Mouse (Mus musculus) central nervous system, embryonic 11.5 days (tissue): ENCODE measurements around the gene Cnr1. TPM values are rescaled to one million over a fixed set of nuclear protein-coding genes. Genes with fewer than 3 reads are reported as not detected.

Source experiments
- polyA plus RNA-seq: library from polyadenylated mRNA; depleted of rRNA; stranded (reverse); fragments of >200 nt; gene quantifications from 2 replicates; pipeline ENCODE4 v1.2.3, GENCODE M21; 2012; rRNA removed

Gene Cnr1
- polyA plus RNA-seq: 8.7 and 17.1 TPM in 2 replicates

DNA sequence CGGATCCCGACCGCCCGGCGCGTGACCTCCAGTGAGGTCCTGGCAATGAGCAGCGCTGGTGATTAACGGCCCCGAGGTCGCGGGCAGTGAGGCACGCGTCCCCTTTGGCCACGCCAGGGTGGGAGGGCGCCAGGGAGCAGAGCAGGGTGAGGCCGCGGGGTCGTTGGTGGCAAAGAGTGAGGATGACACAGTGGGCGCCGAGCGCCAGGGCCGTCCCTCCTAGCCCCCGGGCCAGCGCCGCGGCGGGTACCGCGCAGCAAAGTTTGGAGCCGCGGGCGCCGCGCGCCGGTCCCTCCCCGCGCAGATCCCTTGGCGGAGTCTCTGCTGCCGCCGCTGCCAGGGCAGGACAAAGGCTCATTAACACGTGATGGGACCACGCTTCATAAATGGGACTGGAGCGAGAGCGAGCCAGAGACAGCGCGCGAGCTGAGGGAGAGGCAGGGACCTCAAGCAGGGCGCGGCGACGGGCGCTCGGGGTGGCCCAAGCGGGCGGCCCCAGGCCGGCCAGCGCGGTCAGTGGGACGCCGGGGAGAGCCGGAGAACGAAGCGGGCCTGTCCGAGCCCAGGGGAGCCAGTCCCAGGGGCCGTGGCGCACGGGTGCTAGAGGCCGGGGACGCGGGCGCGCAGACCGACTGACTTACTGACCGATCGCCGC is at the start of gene Cnr1:
Gene Cnr1 (plus strand): TSS at position 360 of the 655 bp plus-strand sequence.

Other genes with a start within 250 kb of the Cnr1 start
- gene Spaca1, start 125.6 kb downstream of the Cnr1 start, polyA plus RNA-seq: 1.5 and 1.8 TPM in 2 replicates